Mouse (Mus musculus): ENCODE results near the gene Cwc25. TPM values are rescaled to one million over a fixed set of nuclear protein-coding genes. Genes with fewer than 3 reads are reported as not detected.
A peak's percentile ranks its signal among the peaks of the same experiment; 100 is the strongest.

The Cwc25 gene
- polyA plus RNA-seq, 1 experiment: 10.4 TPM

DNA sequence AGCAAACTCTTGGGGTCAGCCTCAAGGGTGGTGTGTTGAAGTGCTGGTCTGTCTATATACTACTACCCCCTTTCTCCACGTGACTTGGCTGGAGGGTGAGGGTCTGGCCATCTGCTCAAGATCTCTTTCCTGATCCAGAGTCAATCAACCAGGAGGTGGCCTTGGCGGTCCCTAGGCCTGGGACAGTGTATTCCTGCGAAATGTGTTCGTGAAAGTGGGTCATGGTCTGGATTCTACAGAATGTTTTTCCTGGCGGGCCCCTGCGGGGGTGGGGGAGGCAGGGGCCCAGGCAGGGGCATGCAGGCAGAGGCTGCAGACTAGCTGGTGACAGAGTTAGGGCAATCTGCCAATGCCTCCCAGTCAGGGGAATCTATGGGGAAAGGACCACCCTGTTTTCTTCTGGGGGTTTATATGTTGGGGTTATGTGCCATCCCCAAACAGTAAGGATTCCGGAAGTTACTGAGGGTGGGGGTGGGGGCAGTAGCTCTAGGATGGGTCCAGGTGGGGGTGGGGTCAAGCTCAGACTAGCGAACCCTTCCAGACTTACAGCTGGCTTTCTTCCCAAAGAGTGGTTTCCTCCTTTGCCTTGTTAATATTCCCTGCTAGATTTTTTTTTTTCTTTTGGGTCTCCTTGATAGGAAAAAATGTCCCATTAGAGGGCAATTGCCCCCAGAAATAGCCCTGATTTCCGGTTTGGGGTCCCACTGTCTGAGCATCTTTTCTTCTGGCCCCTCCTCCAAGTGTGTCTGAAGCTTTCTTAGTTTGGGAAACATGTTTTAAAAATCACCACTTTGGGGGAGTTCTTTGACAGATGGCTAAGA lies 38.7 kb upstream of the Cwc25 start:
- Histone ChIP-seq H3K27ac (ENCODE audit: control insufficient read depth, insufficient read depth, low read depth, low read length, poor library complexity) (no peak overlapping the region), H3K4me3 (replicated peaks; ENCODE audit: control insufficient read depth, low read depth, low read length) (no peak overlapping the region), H3K4me1 (ENCODE audit: control insufficient read depth, insufficient read depth, low read length) (peaks cover 2% of the 10 kb centered on the region; the same call in 1 of the 2 replicates)
- WGBS: 50% methylated on average over 9 of the region's 9 CpGs
- TF ChIP-seq CTCF (IDR thresholded peaks at IDR 0.05; ENCODE audit: control insufficient read depth, insufficient read depth, low read length): no peak
- TF ChIP-seq POLR2A (IDR thresholded peaks at IDR 0.05; ENCODE audit: borderline replicate concordance, control insufficient read depth, low read depth, low read length): no peak

DNA sequence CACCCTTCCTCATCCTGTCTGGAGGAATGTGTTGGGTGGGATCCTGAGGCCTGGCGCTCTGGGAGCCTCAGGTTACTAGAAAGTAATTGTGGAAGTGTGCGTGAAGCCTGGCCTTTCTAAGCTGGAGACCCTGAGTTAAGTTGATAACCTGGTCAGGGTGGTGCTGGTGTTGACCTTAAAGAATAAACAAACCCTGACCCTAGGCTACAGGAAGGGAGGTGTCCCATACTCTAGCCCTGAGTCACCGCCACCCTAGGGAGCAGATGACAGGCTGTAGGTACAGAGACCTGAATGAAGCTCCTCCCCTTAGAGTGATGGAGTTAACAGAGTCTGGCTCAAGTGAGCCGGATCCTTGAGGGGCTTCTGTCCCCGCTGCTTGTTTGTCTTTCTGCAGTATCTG lies 37.5 kb upstream of the Cwc25 start:
- WGBS: 74% methylated on average over 5 of the region's 5 CpGs

GRCm38 (mm10) chr11:97802495-97802894 lies 36.1 kb upstream of the Cwc25 start:
- no peak overlapping the region for H3K27ac ChIP-seq (ENCODE audit: control insufficient read depth, insufficient read depth, low read depth, low read length, poor library complexity)
- WGBS: 65% methylated on average over 6 of the region's 6 CpGs

More for the DNA sequence above, 37.5 kb upstream of the Cwc25 start:
- Histone ChIP-seq H3K4me1 (ENCODE audit: control insufficient read depth, insufficient read depth, low read length) (peaks cover 2% of the 10 kb centered on the region; the same call in 1 of the 2 replicates), H3K27ac (ENCODE audit: control insufficient read depth, insufficient read depth, low read depth, low read length, poor library complexity) (no peak overlapping the region), H3K4me3 (replicated peaks; ENCODE audit: control insufficient read depth, low read depth, low read length) (no peak overlapping the region)
- no peak for TF ChIP-seq CTCF (IDR thresholded peaks at IDR 0.05; ENCODE audit: control insufficient read depth, insufficient read depth, low read length)
- TF ChIP-seq POLR2A (IDR thresholded peaks at IDR 0.05; ENCODE audit: borderline replicate concordance, control insufficient read depth, low read depth, low read length): no peak

DNA sequence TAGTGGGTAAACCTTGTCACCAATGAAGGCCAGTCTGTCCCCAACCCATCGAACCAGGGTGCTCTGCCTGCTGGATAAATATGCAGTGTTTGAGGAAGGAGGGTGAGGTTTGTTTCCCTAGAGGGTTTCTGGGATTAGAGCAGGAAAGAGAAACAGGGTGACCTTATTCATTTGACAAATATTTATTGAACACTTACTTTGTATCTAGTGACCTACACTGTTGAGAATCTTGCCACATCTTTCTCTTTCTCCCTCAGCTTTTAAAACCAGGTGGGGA lies 35.8 kb upstream of the Cwc25 start:
- H3K27ac ChIP-seq (ENCODE audit: control insufficient read depth, insufficient read depth, low read depth, low read length, poor library complexity): no peak overlapping the region
- WGBS: 29% methylated on average over 1 of the region's 1 CpGs
- H3K4me1 ChIP-seq (ENCODE audit: control insufficient read depth, insufficient read depth, low read length): peaks cover 2% of the 10 kb centered on the region; the same call in 1 of the 2 replicates
- TF ChIP-seq POLR2A (IDR thresholded peaks at IDR 0.05; ENCODE audit: borderline replicate concordance, control insufficient read depth, low read depth, low read length): no peak
- TF ChIP-seq CTCF (IDR thresholded peaks at IDR 0.05; ENCODE audit: control insufficient read depth, insufficient read depth, low read length): no peak
- no peak overlapping the region for H3K4me3 ChIP-seq (replicated peaks; ENCODE audit: control insufficient read depth, low read depth, low read length)

More at GRCm38 (mm10) chr11:97802495-97802894, 36.1 kb upstream of the Cwc25 start:
- TF ChIP-seq POLR2A (IDR thresholded peaks at IDR 0.05; ENCODE audit: borderline replicate concordance, control insufficient read depth, low read depth, low read length): no peak
- TF ChIP-seq CTCF (IDR thresholded peaks at IDR 0.05; ENCODE audit: control insufficient read depth, insufficient read depth, low read length): no peak
- Histone ChIP-seq H3K4me1 (ENCODE audit: control insufficient read depth, insufficient read depth, low read length) (peaks cover 2% of the 10 kb centered on the region; the same call in 1 of the 2 replicates), H3K4me3 (replicated peaks; ENCODE audit: control insufficient read depth, low read depth, low read length) (no peak overlapping the region)

GRCm38 (mm10) chr11:97801409-97802193 lies 35.2 kb upstream of the Cwc25 start:
- H3K27ac ChIP-seq (ENCODE audit: control insufficient read depth, insufficient read depth, low read depth, low read length, poor library complexity): no peak overlapping the region
- 64% methylated on average over 8 of the region's 8 CpGs for whole genome bisulfite sequencing
- TF ChIP-seq POLR2A (IDR thresholded peaks at IDR 0.05; ENCODE audit: borderline replicate concordance, control insufficient read depth, low read depth, low read length) (no peak), CTCF (IDR thresholded peaks at IDR 0.05; ENCODE audit: control insufficient read depth, insufficient read depth, low read length) (peak; percentile 15; the same call in 1 of the 2 replicates)
- peak overlapping the region; percentile 84 for H3K4me3 ChIP-seq (replicated peaks; ENCODE audit: control insufficient read depth, low read depth, low read length)
- H3K4me1 ChIP-seq (ENCODE audit: control insufficient read depth, insufficient read depth, low read length): peaks cover 2% of the 10 kb centered on the region; the same call in 1 of the 2 replicates

GRCm38 (mm10) chr11:97800691-97801408 lies 34.5 kb upstream of the Cwc25 start:
- Histone ChIP-seq H3K4me3 (replicated peaks; ENCODE audit: control insufficient read depth, low read depth, low read length) (peak overlapping the region; percentile 84), H3K4me1 (ENCODE audit: control insufficient read depth, insufficient read depth, low read length) (peaks cover 2% of the 10 kb centered on the region; the same call in 1 of the 2 replicates), H3K27ac (ENCODE audit: control insufficient read depth, insufficient read depth, low read depth, low read length, poor library complexity) (peak overlapping the region; percentile 87)
- 5% methylated on average over 17 of the region's 17 CpGs for WGBS
- TF ChIP-seq CTCF (IDR thresholded peaks at IDR 0.05; ENCODE audit: control insufficient read depth, insufficient read depth, low read length) (no peak), POLR2A (IDR thresholded peaks at IDR 0.05; ENCODE audit: borderline replicate concordance, control insufficient read depth, low read depth, low read length) (no peak)

DNA sequence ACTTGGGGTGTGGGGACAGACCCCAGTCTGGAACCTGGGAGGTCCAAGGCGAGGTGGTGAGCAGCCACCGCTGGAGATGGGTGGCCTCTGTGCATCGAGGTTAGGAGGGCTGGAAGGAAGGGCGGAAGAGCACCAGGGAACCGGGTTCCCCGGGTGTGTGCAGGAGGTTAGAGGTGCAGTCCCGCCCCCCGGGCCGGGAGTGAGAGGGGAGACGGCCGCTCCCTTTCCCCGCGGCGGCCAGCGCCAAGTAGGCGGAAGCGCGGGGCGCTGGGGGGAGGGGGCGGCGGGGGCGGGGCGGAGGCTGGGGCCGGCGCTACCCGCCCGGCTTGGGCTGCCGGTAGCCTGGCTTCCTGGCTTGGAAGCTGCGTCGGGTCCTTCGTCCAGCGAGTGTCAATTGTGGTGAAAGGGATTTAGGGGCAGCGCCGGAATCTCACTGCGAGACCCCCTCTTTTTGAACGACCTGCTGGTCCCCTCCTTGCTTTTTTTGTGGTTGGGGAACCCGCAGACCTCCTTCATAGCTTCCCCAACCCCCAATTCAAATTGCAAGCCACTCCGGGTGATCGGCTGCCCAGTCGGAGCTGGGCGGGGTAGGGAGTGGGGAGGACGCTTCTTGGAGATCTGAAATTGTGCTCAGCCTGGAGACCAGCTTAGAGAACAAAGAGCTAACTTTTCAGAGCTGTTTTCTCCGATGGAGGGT lies 33.8 kb upstream of the Cwc25 start:
- TF ChIP-seq CTCF (IDR thresholded peaks at IDR 0.05; ENCODE audit: control insufficient read depth, insufficient read depth, low read length) (no peak), POLR2A (IDR thresholded peaks at IDR 0.05; ENCODE audit: borderline replicate concordance, control insufficient read depth, low read depth, low read length) (peak; percentile 60; the same call in 1 of the 2 replicates)
- Histone ChIP-seq H3K4me1 (ENCODE audit: control insufficient read depth, insufficient read depth, low read length) (peaks cover 2% of the 10 kb centered on the region; the same call in 1 of the 2 replicates), H3K27ac (ENCODE audit: control insufficient read depth, insufficient read depth, low read depth, low read length, poor library complexity) (peak overlapping the region; percentile 97), H3K4me3 (replicated peaks; ENCODE audit: control insufficient read depth, low read depth, low read length) (peak overlapping the region; percentile 84)
- 0% methylated on average over 41 of the region's 43 CpGs for WGBS
